In genomic region chr4:55662041-55662440, GRCm38 (mm10) we compare ENCODE assay signal across 14 mouse cellular contexts.
"Had no signal": no experiment of that assay in that cellular context is flagged by ENCODE, and none has a peak within 500 bp of the region (broad histone marks: within the 10 kb centered on the region; RNA-seq: fewer than 3 reads in every experiment).

No protein-coding gene starts in this region.

- H3K9ac ChIP-seq: liver, embryonic 15.5 days; midbrain, embryonic 13.5 days; stomach, embryonic 15.5 days had no signal

- H3K4me2 ChIP-seq: liver, embryonic 11.5 days; liver, embryonic 15.5 days; midbrain, embryonic 13.5 days; stomach, embryonic 15.5 days had no signal

- H3K4me1 ChIP-seq: liver, embryonic 15.5 days; stomach, embryonic 15.5 days had no signal

- H3K27me3 ChIP-seq: liver, embryonic 15.5 days; midbrain, embryonic 13.5 days; stomach, embryonic 15.5 days had no signal

- H3K9me3 ChIP-seq: limb, embryonic 10.5 days; liver, embryonic 15.5 days; midbrain, embryonic 13.5 days; stomach, embryonic 15.5 days had no signal

- H3K27ac ChIP-seq: kidney, postnatal 0 days; layer of hippocampus, adult 2 months; limb, embryonic 10.5 days; liver, embryonic 15.5 days; midbrain, embryonic 13.5 days; stomach, embryonic 15.5 days had no signal

- H3K36me3 ChIP-seq: limb, embryonic 10.5 days; liver, embryonic 15.5 days; midbrain, embryonic 13.5 days; stomach, embryonic 15.5 days had no signal

- ATAC-seq: lung, postnatal 0 days; midbrain, embryonic 13.5 days had no signal

- H3K4me3 ChIP-seq: layer of hippocampus, adult 2 months; limb, embryonic 10.5 days; liver, embryonic 15.5 days; midbrain, embryonic 13.5 days; stomach, embryonic 15.5 days had no signal

- DNase-seq: kidney, postnatal 36 days; lung, adult 2 months; lung, postnatal 36 days; right cerebral cortex, postnatal 14 days; thymus, adult 2 months; thymus, postnatal 25 days had no signal
